Mouse (Mus musculus) brown adipose tissue, adult 24 weeks (tissue): ENCODE measurements around the gene Il2. TPM values are rescaled to one million over a fixed set of nuclear protein-coding genes. Genes with fewer than 3 reads are reported as not detected.

ENCODE experiments used
- H3K27ac ChIP-seq: fragments of 200-500 bp; replicated peaks from 2 replicates; pipeline ENCODE4 v1.5.1; 2012; ENCODE audit warnings: low read depth, mild to moderate bottlenecking, low read length
- H3K4me1 ChIP-seq: fragments of 200-500 bp; 2 replicates; pipeline ENCODE4 v1.6.1; 2012; ENCODE audit warnings: low read length, mixed read lengths; ENCODE audit not compliant: control insufficient read depth, insufficient read depth, insufficient read length
- H3K4me3 ChIP-seq: fragments of 200-500 bp; 2 replicates; pipeline ENCODE4 v1.5.1; 2012; ENCODE audit warnings: low read depth, mild to moderate bottlenecking, low read length, moderate library complexity; ENCODE audit not compliant: insufficient read depth
- polyA plus RNA-seq: library from polyadenylated mRNA; stranded (reverse); fragments of >200 nt; gene quantifications from 2 replicates; pipeline ENCODE4 v1.2.4, GENCODE M21; 2012; ENCODE audit not compliant: missing spikeins, insufficient read depth, insufficient read length

The Il2 gene
- polyA plus RNA-seq, 1 experiment = 3.8 TPM

GRCm38 (mm10) chr3:37139192-37139591, 13.4 kb upstream of the Il2 start:
- H3K4me3 ChIP-seq = no peak overlapping the region
- no peaks in the 10 kb centered on the region for H3K4me1 ChIP-seq
- peak overlapping the region; percentile 58; the same call in 1 of the 2 replicates for H3K27ac ChIP-seq

DNA sequence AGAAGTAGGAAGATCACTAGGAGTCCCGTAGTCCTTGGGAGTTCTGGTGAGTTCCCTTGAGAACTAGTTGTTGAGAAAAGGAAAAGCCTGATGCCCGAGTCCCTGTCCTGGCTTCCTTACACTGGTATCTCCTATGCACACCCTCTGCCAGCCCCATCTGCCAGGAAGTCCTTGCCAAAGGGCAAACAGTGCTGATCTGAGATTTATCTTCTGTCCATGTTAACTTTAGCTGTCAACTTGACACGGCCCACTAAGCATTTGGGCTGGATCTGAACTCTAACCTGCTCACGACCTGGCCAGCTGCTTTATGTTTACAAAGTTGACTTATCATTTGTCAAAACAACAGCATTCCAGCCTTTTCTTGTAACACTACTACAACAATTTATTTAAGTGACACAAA, 11.5 kb upstream of the Il2 start:
- Histone ChIP-seq H3K27ac (no peak overlapping the region), H3K4me3 (no peak overlapping the region), H3K4me1 (no peaks in the 10 kb centered on the region)

DNA sequence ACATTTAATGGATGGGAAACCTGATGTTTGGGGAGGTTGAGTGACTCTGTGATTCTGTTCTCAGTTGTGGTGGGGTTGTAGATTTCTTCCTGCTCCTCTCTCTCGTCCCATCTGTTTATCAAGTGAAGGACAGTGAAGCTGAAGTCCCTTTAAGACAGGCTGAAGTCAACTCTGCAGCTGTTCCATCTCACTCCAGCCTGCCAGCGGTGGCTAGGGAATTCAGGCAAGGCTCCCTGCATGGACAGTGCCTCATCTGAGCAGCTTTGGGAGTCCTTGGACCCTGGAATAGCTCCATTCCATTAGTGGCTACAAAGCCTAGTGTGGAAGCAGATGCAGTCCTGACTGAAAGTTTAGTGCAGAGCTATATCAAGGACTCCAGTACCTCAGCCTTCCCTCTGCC, 3.3 kb upstream of the Il2 start:
- no peaks in the 10 kb centered on the region for H3K4me1 ChIP-seq
- H3K4me3 ChIP-seq = no peak overlapping the region
- no peak overlapping the region for H3K27ac ChIP-seq

GRCm38 (mm10) chr3:37128269-37128668, 2.5 kb upstream of the Il2 start:
- Histone ChIP-seq H3K4me3 (no peak overlapping the region), H3K4me1 (no peaks in the 10 kb centered on the region), H3K27ac (no peak overlapping the region)

GRCm38 (mm10) chr3:37126162-37126561, 403 bp upstream of the Il2 start:
- Histone ChIP-seq H3K4me3 (no peak overlapping the region), H3K27ac (no peak overlapping the region)

GRCm38 (mm10) chr3:37090721-37091120, 35.0 kb downstream of the Il2 start:
- H3K4me3 ChIP-seq = no peak overlapping the region
- no peak overlapping the region for H3K27ac ChIP-seq
- H3K4me1 ChIP-seq = no peaks in the 10 kb centered on the region

More at GRCm38 (mm10) chr3:37126162-37126561, 403 bp upstream of the Il2 start:
- no peaks in the 10 kb centered on the region for H3K4me1 ChIP-seq

DNA sequence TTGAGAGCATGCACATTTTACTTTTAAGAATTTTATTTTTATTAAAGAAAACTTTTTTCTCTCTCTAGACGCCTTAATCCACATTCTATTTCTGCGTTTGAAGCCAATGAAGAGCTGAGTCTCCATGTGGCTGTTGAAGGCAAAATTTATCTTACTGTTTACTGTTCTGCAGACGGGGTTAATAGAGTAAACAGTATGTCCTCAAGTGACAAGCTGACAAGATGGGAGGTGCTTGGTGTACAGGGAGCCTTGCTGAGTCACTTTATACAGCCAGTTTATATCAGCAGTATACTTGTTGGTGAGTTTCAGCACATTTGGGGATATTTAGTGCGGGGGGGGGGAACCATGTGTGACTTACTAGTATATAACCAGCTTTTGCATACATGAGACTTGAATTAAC, 40.9 kb downstream of the Il2 start:
- Histone ChIP-seq H3K4me1 (no peaks in the 10 kb centered on the region), H3K27ac (no peak overlapping the region), H3K4me3 (no peak overlapping the region)

DNA sequence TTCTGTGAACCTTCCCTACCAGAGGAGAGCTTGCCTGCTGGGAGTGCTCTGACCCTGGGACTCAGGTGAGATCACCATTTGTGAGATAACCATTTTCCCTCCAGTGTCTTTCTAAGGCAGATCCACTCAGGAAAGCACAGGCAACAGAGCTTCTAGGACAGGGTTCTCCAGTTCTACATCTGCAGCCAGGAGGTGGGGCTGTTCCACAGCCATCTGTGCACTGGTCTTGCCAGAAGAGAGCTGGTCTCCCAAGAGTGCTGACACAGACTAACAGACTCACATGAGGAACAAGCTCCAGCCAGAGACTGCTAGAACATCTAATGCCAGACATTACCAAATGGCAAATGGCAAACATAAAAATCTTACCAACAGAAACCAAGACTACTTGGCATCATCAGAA, 52.5 kb downstream of the Il2 start:
- Histone ChIP-seq H3K27ac (no peak overlapping the region), H3K4me3 (no peak overlapping the region), H3K4me1 (no peaks in the 10 kb centered on the region)

Other genes with a start within 250 kb of the Il2 start
- gene Adad1, start 62.4 kb downstream of the Il2 start, polyA plus RNA-seq = not detected in 2 replicates
- not detected in 2 replicates for gene Il21, start 106.7 kb upstream of the Il2 start, polyA plus RNA-seq
- 1.3 and 1.6 TPM in 2 replicates for gene Bbs12, start 186.6 kb upstream of the Il2 start, polyA plus RNA-seq
- gene Cetn4, start 186.7 kb upstream of the Il2 start, polyA plus RNA-seq = 3.0 and 4.3 TPM in 2 replicates
- gene Fgf2, start 222.4 kb upstream of the Il2 start, polyA plus RNA-seq = 3.4 and 9.9 TPM in 2 replicates